Mouse (Mus musculus) heart, embryonic 14.5 days (tissue): Measurements from ENCODE around the gene S100a16. TPM values are rescaled to one million over a fixed set of nuclear protein-coding genes. Genes with fewer than 3 reads are reported as not detected.
A peak's percentile ranks its signal among the peaks of the same experiment; 100 is the strongest.

Experiments used
- ATAC-seq: fragments of 200-750 bp; cut with Nextera tagmentation; 2 replicates; pipeline ENCODE4 v1.8.0; 2017; ENCODE audit warnings: low read depth, moderate TSS enrichment; ENCODE audit not compliant: insufficient number of reproducible peaks, insufficient read depth, low FRiP score
- H3K27ac ChIP-seq, 2 experiments: fragments of 200-500 bp in 1 of 2; fragments of 300-500 bp in 1 of 2; sonication (generic) in 1 of 2; replicated peaks in 1 of 2; 2 replicates each; pipeline ENCODE4 v1.5.1; 2012 to 2014; ENCODE audit warnings: low read depth in 2 of 2, low read length in 2 of 2, control low read depth in 1 of 2, mild to moderate bottlenecking in 1 of 2, mixed read lengths in 1 of 2; ENCODE audit not compliant: control insufficient read depth in 1 of 2, insufficient read depth in 1 of 2
- H3K27me3 ChIP-seq: fragments of 300-500 bp; sonication (generic); 2 replicates; pipeline ENCODE4 v1.6.1; 2014; ENCODE audit warnings: mild to moderate bottlenecking, low read length, control low read depth; ENCODE audit not compliant: control insufficient read depth, insufficient read depth
- H3K36me3 ChIP-seq: fragments of 300-500 bp; sonication (generic); 2 replicates; pipeline ENCODE4 v1.6.1; 2014; ENCODE audit warnings: mild to moderate bottlenecking, control low read depth, low read length, mixed read lengths; ENCODE audit not compliant: control insufficient read depth, insufficient read depth
- H3K4me1 ChIP-seq, 2 experiments: fragments of 200-500 bp in 1 of 2; fragments of 300-500 bp in 1 of 2; sonication (generic) in 1 of 2; 2 replicates each; pipeline ENCODE4 v1.6.1; 2012 to 2014; ENCODE audit warnings: low read length in 2 of 2, control low read depth in 1 of 2, mixed read lengths in 1 of 2; ENCODE audit not compliant: control insufficient read depth in 2 of 2, insufficient read depth in 2 of 2
- H3K4me2 ChIP-seq: fragments of 300-500 bp; sonication (generic); 2 replicates; pipeline ENCODE4 v1.6.1; 2014; ENCODE audit warnings: mild to moderate bottlenecking, low read length
- H3K4me3 ChIP-seq, 2 experiments: fragments of 200-500 bp in 1 of 2; fragments of 300-500 bp in 1 of 2; sonication (generic) in 1 of 2; 2 replicates each; pipeline ENCODE4 v1.5.1; 2012 to 2014; ENCODE audit warnings: low read length in 2 of 2, mild to moderate bottlenecking in 2 of 2, control low read depth in 1 of 2, low read depth in 1 of 2, moderate library complexity in 1 of 2; ENCODE audit not compliant: control insufficient read depth in 1 of 2, insufficient read depth in 1 of 2
- H3K9ac ChIP-seq: fragments of 300-500 bp; sonication (generic); 2 replicates; pipeline ENCODE4 v1.6.1; 2014; ENCODE audit warnings: mild to moderate bottlenecking, low read length
- H3K9me3 ChIP-seq: fragments of 300-500 bp; sonication (generic); 2 replicates; pipeline ENCODE4 v1.6.1; 2016; ENCODE audit warnings: low read length, control low read depth; ENCODE audit not compliant: control insufficient read depth
- WGBS: fragments of 180-500 bp; shearing (Covaris S2); extraction: QIAGEN DNeasy Blood & Tissue Kit; methylation state at CpG from one replicate; pipeline ENCODE4 v1.1.7; 2014; 5-methylcytosine and 5-hydroxymethylcytosine counted together
- polyA plus RNA-seq: library from polyadenylated mRNA; unstranded; fragments of >200 nt; fragmentation: Nextera tagmentation; extraction: Ambion mirVana; gene quantifications from 2 replicates; pipeline ENCODE4 v1.2.1, GENCODE M21; 2014

S100a16 gene
- polyA plus RNA-seq, 1 experiment from 2014 or later, result 84.0 TPM

- Histone ChIP-seq H3K4me2 (no peak overlapping the region), H3K36me3 (no peaks in the 10 kb centered on the region), H3K9me3 (no peaks in the 10 kb centered on the region), H3K27me3 (no peaks in the 10 kb centered on the region), H3K4me1 (peaks cover 5 to 9% of the 10 kb centered on the region in 2 experiments), H3K9ac (no peak overlapping the region), H3K4me3 (no peak overlapping the region), H3K27ac (0 out of 4 replicates have a peak overlapping the region, but pooled peaks of 1 of the 2 experiments have one; percentile 14)
- no peak for ATAC-seq
- WGBS, result 80% methylated on average over 15 of the region's 15 CpGs
These were observed 49.1 kb downstream of the S100a16 start for GRCm38 (mm10) chr3:90586016-90586643.

- H3K27ac ChIP-seq, result 0 out of 4 replicates have a peak overlapping the region, but pooled peaks of 1 of the 2 experiments have one; percentile 14
- no peaks in the 10 kb centered on the region for H3K27me3 ChIP-seq
- 45% methylated on average over 10 of the region's 10 CpGs for WGBS
- H3K36me3 ChIP-seq, result no peaks in the 10 kb centered on the region
- 0 out of 2 replicates have a peak, but pooled peaks have one; percentile 32 for ATAC-seq
- H3K4me2 ChIP-seq, result no peak overlapping the region
- no peak overlapping the region for H3K9ac ChIP-seq
- H3K4me1 ChIP-seq, result peaks cover 5 to 9% of the 10 kb centered on the region in 2 experiments
- H3K4me3 ChIP-seq, result no peak overlapping the region
- H3K9me3 ChIP-seq, result no peaks in the 10 kb centered on the region
These were observed 49.9 kb downstream of the S100a16 start for GRCm38 (mm10) chr3:90586906-90587305.

GRCm38 (mm10) chr3:90587361-90588101, 50.5 kb downstream of the S100a16 start:
- Histone ChIP-seq H3K9me3 (no peaks in the 10 kb centered on the region), H3K36me3 (no peaks in the 10 kb centered on the region), H3K4me2 (no peak overlapping the region), H3K4me1 (peaks cover 5 to 9% of the 10 kb centered on the region in 2 experiments), H3K9ac (no peak overlapping the region), H3K4me3 (no peak overlapping the region), H3K27ac (0 out of 4 replicates have a peak overlapping the region, but pooled peaks of 1 of the 2 experiments have one; percentile 4), H3K27me3 (no peaks in the 10 kb centered on the region)
- 78% methylated on average over 14 of the region's 14 CpGs for WGBS
- no peak; the same call in 1 of the 2 replicates for ATAC-seq

- peaks cover 0 to 5% of the 10 kb centered on the region in 2 experiments; a peak in 2 of 4 replicates for H3K4me1 ChIP-seq
- H3K27ac ChIP-seq, result no peak overlapping the region
- no peaks in the 10 kb centered on the region for H3K9me3 ChIP-seq
- no peak overlapping the region for H3K9ac ChIP-seq
- H3K27me3 ChIP-seq, result no peaks in the 10 kb centered on the region
- no peak overlapping the region for H3K4me3 ChIP-seq
- ATAC-seq, result no peak
- H3K4me2 ChIP-seq, result no peak overlapping the region
- 69% methylated on average over 6 of the region's 6 CpGs for WGBS
- no peaks in the 10 kb centered on the region for H3K36me3 ChIP-seq
These were observed 52.3 kb downstream of the S100a16 start for GRCm38 (mm10) chr3:90589390-90589789.

GRCm38 (mm10) chr3:90589947-90590346, 52.9 kb downstream of the S100a16 start, which contains the start of gene S100a2:
Gene S100a2, plus strand, starts transcription at chr3:90590247.
- WGBS, result 73% methylated on average over 8 of the region's 8 CpGs
- no peak within 1 kb of the TSS for H3K4me3 ChIP-seq

More at GRCm38 (mm10) chr3:90589947-90590346, 52.9 kb downstream of the S100a16 start, which contains the start of gene S100a2:
- H3K27me3 ChIP-seq, result no peaks in the 10 kb centered on the region
- H3K27ac ChIP-seq, result no peak within 1 kb of the TSS
- H3K4me1 ChIP-seq, result peaks cover 0 to 5% of the 10 kb centered on the region in 2 experiments; a peak in 2 of 4 replicates
- no peak within 1 kb of the TSS for H3K9ac ChIP-seq
- H3K9me3 ChIP-seq, result no peaks in the 10 kb centered on the region
- no peaks in the 10 kb centered on the region for H3K36me3 ChIP-seq
- ATAC-seq, result no peak
- no peak within 1 kb of the TSS for H3K4me2 ChIP-seq

Other genes starting within 250 kb of the S100a16 start
- gene Gatad2b, start 244.1 kb upstream of the S100a16 start, polyA plus RNA-seq, result 8.2 and 9.4 TPM in 2 replicates
- 4.3 and 4.6 TPM in 2 replicates for gene Slc27a3, start 147.3 kb upstream of the S100a16 start, polyA plus RNA-seq
- 21.0 and 22.1 TPM in 2 replicates for gene Ints3, start 103.6 kb upstream of the S100a16 start, polyA plus RNA-seq
- gene Npr1, start 71.4 kb upstream of the S100a16 start, polyA plus RNA-seq, result 11.6 and 11.8 TPM in 2 replicates
- 110 and 112 TPM in 2 replicates for gene Ilf2, start 61.1 kb upstream of the S100a16 start, polyA plus RNA-seq
- gene Snapin, start 46.2 kb upstream of the S100a16 start, polyA plus RNA-seq, result 83.8 and 89.3 TPM in 2 replicates
- gene Chtop, start 27.8 kb upstream of the S100a16 start, polyA plus RNA-seq, result 60.2 and 65.7 TPM in 2 replicates
- 319 and 338 TPM in 2 replicates for gene S100a1, start 22.9 kb upstream of the S100a16 start, polyA plus RNA-seq
- gene S100a13, start 22.8 kb upstream of the S100a16 start, polyA plus RNA-seq, result 86.9 and 99.9 TPM in 2 replicates
- gene S100a14, start 10.4 kb upstream of the S100a16 start, polyA plus RNA-seq, result not detected in 2 replicates
- 0.32 TPM in 2 replicates for gene S100a3, start 23.3 kb downstream of the S100a16 start, polyA plus RNA-seq
- not detected in 2 replicates for gene S100a2, start 53.0 kb downstream of the S100a16 start, polyA plus RNA-seq
- gene Gm42674, start 64.7 kb downstream of the S100a16 start, polyA plus RNA-seq, result not detected in 2 replicates
- 2.5 and 3.8 TPM in 2 replicates for gene S100a4, start 66.5 kb downstream of the S100a16 start, polyA plus RNA-seq
- not detected in 2 replicates for gene S100a5, start 71.3 kb downstream of the S100a16 start, polyA plus RNA-seq
- gene S100a6, start 75.6 kb downstream of the S100a16 start, polyA plus RNA-seq, result 43.9 and 49.8 TPM in 2 replicates
- not detected in 2 replicates for gene S100a7a, start 116.8 kb downstream of the S100a16 start, polyA plus RNA-seq
- 6.5 and 13.7 TPM in 2 replicates for gene S100a8, start 131.7 kb downstream of the S100a16 start, polyA plus RNA-seq
- 2.7 and 11.4 TPM in 2 replicates for gene S100a9, start 158.5 kb downstream of the S100a16 start, polyA plus RNA-seq
- not detected in 2 replicates for gene Pglyrp4, start 189.7 kb downstream of the S100a16 start, polyA plus RNA-seq
- not detected in 2 replicates for gene Gm5849, start 240.6 kb downstream of the S100a16 start, polyA plus RNA-seq